Mouse (Mus musculus) small intestine, adult 2 months (tissue): ENCODE measurements around the gene Atp5j. TPM values are rescaled to one million over a fixed set of nuclear protein-coding genes. Genes with fewer than 3 reads are reported as not detected.

Experiments used
- H3K27ac ChIP-seq: fragments of 200-500 bp; 2 replicates; pipeline ENCODE4 v1.5.1; 2012; ENCODE audit warnings: low read depth, low read length, control low read depth, inconsistent platforms; ENCODE audit not compliant: insufficient read depth
- H3K27me3 ChIP-seq: fragments of 200-500 bp; 2 replicates; pipeline ENCODE4 v1.6.1; 2012; ENCODE audit warnings: mild to moderate bottlenecking, moderate library complexity, low read length, inconsistent platforms; ENCODE audit not compliant: control insufficient read depth, insufficient read depth
- H3K36me3 ChIP-seq: fragments of 200-500 bp; 2 replicates; pipeline ENCODE4 v1.6.1; 2012; ENCODE audit warnings: mild to moderate bottlenecking, low read length, control low read depth, inconsistent platforms; ENCODE audit not compliant: control insufficient read depth, insufficient read depth
- H3K4me1 ChIP-seq: fragments of 200-500 bp; 2 replicates; pipeline ENCODE4 v1.6.1; 2012; ENCODE audit warnings: low read length, inconsistent platforms, mixed read lengths; ENCODE audit not compliant: control insufficient read depth, insufficient read depth, insufficient read length
- H3K4me3 ChIP-seq: fragments of 200-500 bp; 2 replicates; pipeline ENCODE4 v1.5.1; 2012; ENCODE audit warnings: low read depth, mild to moderate bottlenecking, control low read depth, inconsistent platforms, low read length, moderate library complexity
- CTCF ChIP-seq: fragments of 200-500 bp; IDR thresholded peaks from 2 replicates; pipeline ENCODE4 v1.5.1; 2012; ENCODE audit warnings: low read depth, mild to moderate bottlenecking, control low read depth, inconsistent platforms, low read length, moderate library complexity, mixed read lengths; ENCODE audit not compliant: insufficient replicate concordance, insufficient read length; ENCODE audit errors: extremely low read depth
- POLR2A ChIP-seq: fragments of 200-500 bp; IDR thresholded peaks from 2 replicates; pipeline ENCODE4 v1.6.1; 2012; ENCODE audit warnings: low read depth, mild to moderate bottlenecking, control low read depth, inconsistent platforms, low read length, moderate library complexity
- WGBS: fragments of 180-500 bp; shearing (Covaris S2); methylation state at CpG from one replicate; pipeline ENCODE4 v1.1.7; 2018; 5-methylcytosine and 5-hydroxymethylcytosine counted together
- polyA plus RNA-seq: library from polyadenylated mRNA; depleted of rRNA; stranded (reverse); fragments of >200 nt; gene quantifications from 2 replicates; pipeline ENCODE4 v1.2.3, GENCODE M21; 2012; rRNA removed

Atp5j gene
- polyA plus RNA-seq, 1 experiment, result 123 TPM

GRCm38 (mm10) chr16:84778861-84779630 is 56.4 kb downstream of the Atp5j start:
- 82% methylated on average over 6 of the region's 6 CpGs for WGBS
- Histone ChIP-seq H3K36me3 (no peaks in the 10 kb centered on the region), H3K4me3 (no peak overlapping the region), H3K27me3 (peaks cover 11% of the 10 kb centered on the region), H3K27ac (no peak overlapping the region), H3K4me1 (peaks cover 7% of the 10 kb centered on the region)
- no peak for TF ChIP-seq CTCF
- TF ChIP-seq POLR2A, result no peak

DNA sequence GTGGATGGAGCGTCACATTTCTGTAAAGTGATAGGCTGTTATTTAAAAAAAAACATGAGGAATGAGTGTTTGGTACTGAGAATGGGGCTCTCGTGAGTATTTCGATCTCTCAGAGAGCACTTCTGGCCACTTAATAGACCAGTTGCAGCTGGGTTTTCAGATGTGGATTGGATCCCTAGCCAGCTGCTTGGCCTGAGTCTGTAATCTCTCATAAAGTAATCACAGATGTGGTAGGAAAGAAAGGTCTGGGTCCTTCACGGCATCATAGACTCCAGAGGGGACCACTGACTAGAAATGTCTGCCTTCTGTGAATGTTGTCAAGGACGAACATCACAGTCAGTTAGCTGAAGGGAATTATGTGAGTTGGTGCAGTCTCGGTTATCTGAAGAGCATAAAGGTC is 57.0 kb downstream of the Atp5j start:
- Histone ChIP-seq H3K27ac (no peak overlapping the region), H3K27me3 (peaks cover 17% of the 10 kb centered on the region), H3K4me3 (no peak overlapping the region), H3K36me3 (no peaks in the 10 kb centered on the region), H3K4me1 (peaks cover 10% of the 10 kb centered on the region)
- 80% methylated on average over 6 of the region's 6 CpGs for WGBS
- no peak for TF ChIP-seq POLR2A
- no peak for TF ChIP-seq CTCF

Other genes starting within 250 kb of the Atp5j start
- gene Mrpl39, start 99.9 kb downstream of the Atp5j start, polyA plus RNA-seq, result 1.1 and 3.4 TPM in 2 replicates
- 1.7 and 2.8 TPM in 2 replicates for gene Jam2, start 61.5 kb downstream of the Atp5j start, polyA plus RNA-seq
- 1.9 and 4.9 TPM in 2 replicates for gene Gabpa, start 700 bp downstream of the Atp5j start, polyA plus RNA-seq